Mouse (Mus musculus) right cerebral cortex, postnatal 14 days (tissue): Measurements from ENCODE around the gene Arcn1.

ENCODE experiments used
- DNase-seq: peaks from one replicate; pipeline ENCODE4 v3.0.0; 2022

Gene Arcn1

GRCm38 (mm10) chr9:44718937-44719631 is 48.6 kb downstream of the Arcn1 start:
- DNase-seq = no peak

- no peak for DNase-seq
Measured at GRCm38 (mm10) chr9:44717822-44718242, 49.8 kb downstream of the Arcn1 start.

DNA sequence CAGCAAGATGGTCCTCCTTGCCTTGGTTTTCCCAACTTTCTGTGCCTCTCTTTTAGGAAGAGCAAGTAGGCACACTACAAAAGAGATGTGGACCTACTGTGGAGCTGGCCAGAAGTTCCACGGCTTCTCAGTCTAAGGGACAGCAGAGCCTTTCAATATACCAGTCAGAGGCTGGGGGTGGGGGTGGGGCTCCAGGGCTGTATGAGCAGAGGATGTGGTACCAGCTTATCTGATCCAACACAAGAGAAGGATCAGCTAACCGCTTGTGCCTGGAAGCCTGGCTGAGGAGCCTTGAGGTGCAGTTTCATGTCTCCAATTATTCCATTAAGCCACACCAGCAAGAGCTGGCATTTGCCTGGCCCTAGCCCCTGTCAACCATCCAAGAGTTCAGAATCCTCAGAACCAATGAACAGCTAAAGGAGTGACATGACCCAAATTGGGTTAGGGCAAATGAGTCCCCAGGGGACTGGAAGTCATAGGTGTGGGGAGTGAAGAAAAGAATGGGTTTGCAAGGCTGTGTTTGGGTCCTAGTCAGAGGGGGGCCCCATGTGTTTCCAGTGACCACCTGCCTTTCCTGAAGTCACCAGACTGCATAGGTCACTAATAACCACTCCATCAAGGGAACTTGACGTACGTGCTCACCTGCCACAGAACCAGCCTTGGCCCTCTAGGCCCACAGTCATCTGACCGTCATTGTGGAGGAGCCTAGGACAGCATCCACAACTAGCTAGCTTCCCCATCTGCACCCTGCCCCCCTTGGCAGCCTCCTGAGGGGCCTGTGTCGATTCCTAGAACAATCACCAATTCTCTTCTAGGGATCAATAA is 50.4 kb downstream of the Arcn1 start:
- DNase-seq = no peak

- DNase-seq = no peak
Measured at GRCm38 (mm10) chr9:44715705-44716362, 51.8 kb downstream of the Arcn1 start.

DNA sequence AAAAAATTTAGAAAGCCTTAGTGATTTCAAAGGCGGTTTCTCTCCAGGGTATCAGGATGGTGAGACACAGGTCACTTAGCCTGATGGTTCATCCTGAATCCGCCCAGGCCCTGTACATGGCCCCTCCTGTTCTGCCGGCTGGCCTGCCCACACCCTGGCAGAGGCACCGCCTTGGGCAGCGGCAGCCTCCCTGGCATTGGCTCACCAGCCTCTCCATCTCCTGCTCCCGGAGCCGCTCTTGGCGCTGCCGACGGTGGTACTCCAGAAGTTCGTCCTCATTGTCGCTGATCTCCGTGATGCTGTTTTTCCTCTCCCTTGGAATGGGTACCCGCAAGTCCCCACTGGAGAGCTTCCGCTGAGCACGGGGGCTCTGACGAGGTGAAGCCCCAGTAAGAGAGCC is 52.5 kb downstream of the Arcn1 start:
- no peak for DNase-seq

- no peak for DNase-seq
Measured at GRCm38 (mm10) chr9:44713574-44713973, 54.1 kb downstream of the Arcn1 start.

- no peak for DNase-seq
Measured at GRCm38 (mm10) chr9:44713080-44713479, 54.6 kb downstream of the Arcn1 start.

- DNase-seq = no peak
Measured at GRCm38 (mm10) chr9:44711602-44712001, 56.0 kb downstream of the Arcn1 start.

DNA sequence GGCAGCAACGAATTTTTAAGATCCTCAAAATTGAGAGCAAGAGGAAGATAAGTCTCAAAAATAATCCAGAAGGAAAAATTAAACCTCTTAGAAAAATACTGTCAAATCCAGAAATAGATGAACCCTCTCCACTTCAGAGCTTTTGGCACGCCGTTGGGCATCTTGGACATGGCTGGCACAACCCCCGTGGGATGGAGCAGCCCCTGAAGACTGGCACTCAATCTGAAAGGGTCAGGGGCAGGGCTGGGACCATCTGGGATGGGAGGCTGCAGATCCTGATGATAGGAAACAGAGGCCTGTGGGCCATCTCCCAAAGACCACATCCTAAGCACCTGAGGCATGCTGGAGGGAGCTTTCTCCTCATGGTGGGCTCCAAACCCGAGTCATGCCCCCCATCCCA is 57.4 kb downstream of the Arcn1 start:
- DNase-seq = no peak

DNA sequence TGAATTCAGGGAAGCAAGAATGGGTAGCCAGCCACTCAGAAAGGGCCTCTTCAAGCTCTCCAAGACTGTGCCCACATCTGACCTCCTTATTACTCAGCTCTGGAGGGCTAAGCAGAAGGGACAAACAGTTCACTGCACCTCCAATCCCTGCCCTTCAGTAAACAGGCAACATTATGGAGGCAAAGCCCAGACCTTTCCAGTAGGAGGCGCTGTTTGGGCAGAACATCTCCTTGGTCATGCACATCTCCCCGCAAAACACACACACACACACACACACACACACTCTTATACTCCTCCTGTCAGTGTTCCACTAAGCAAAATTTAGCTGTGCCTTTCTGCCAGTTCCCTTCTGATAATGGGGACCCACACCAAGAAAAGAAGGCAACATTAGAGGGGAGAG is 58.0 kb downstream of the Arcn1 start:
- no peak for DNase-seq

- no peak for DNase-seq
Measured at GRCm38 (mm10) chr9:44708925-44709324, 58.7 kb downstream of the Arcn1 start.

GRCm38 (mm10) chr9:44708429-44708765 is 59.2 kb downstream of the Arcn1 start:
- DNase-seq = no peak

GRCm38 (mm10) chr9:44707749-44708428 is 59.8 kb downstream of the Arcn1 start:
- no peak for DNase-seq

- no peak for DNase-seq
Measured at GRCm38 (mm10) chr9:44699730-44700129, 67.9 kb downstream of the Arcn1 start.

- DNase-seq = no peak
Measured at GRCm38 (mm10) chr9:44699196-44699595, 68.4 kb downstream of the Arcn1 start.

DNA sequence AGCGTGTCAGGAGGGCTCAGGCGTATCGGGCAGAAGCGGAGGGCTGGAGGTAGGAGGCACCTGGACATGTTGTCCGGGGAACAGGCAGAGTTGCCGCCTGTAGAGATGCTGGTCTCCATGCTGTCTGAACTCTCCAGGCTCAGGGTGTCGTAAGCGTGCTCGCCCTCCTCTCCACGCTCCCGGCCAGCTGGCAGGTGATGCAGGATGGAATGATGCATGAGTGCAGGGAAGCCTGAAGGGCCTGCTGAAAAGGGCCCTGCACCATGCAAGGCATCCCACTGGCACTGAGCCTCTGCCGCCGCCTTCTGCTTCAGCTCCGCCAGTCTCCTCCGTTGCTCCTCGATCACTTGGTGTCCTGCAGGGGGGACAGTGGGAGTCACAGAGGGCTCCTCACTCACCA is 69.8 kb downstream of the Arcn1 start:
- no peak for DNase-seq

DNA sequence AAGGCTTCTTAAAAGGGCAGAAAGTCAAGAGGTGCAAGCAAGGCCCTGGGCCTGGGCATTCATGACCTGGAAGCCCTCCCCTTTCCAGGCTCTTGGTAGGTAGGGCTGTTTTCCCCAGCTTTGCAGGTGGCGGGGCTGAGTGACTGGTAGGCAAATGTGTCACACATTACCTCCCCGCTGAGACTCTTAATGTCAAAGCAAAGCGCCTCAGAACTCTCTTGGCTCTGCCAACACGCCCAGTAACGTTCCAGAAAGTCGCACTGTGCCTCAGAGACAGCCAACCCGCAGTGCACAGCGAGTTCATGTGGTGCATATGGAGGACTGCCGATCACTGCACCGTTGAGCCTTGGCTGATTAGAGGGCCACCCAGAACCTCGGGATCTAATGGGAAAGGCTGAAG is 74.6 kb downstream of the Arcn1 start:
- DNase-seq = no peak

GRCm38 (mm10) chr9:44691671-44692520 is 75.7 kb downstream of the Arcn1 start:
- DNase-seq = peak; percentile 70
